Mouse (Mus musculus): ENCODE measurements at regions not wholly inside any gene's neighbourhood (a gene's known extent, or its start where the extent isn't known, plus 50 kb on each side); places are given as distances from the start of the nearest gene placed in this dataset.

GRCm38 (mm10) chr9:93969691-93970284 lies 568.1 kb downstream of the 1190002N15Rik start:
- DNase-seq (ENCODE audit: low spot score in 2 of 2): no peak

GRCm38 (mm10) chr9:93969118-93969517 lies 568.8 kb downstream of the 1190002N15Rik start:
- no peak for DNase-seq (ENCODE audit: low spot score in 2 of 2)

DNA sequence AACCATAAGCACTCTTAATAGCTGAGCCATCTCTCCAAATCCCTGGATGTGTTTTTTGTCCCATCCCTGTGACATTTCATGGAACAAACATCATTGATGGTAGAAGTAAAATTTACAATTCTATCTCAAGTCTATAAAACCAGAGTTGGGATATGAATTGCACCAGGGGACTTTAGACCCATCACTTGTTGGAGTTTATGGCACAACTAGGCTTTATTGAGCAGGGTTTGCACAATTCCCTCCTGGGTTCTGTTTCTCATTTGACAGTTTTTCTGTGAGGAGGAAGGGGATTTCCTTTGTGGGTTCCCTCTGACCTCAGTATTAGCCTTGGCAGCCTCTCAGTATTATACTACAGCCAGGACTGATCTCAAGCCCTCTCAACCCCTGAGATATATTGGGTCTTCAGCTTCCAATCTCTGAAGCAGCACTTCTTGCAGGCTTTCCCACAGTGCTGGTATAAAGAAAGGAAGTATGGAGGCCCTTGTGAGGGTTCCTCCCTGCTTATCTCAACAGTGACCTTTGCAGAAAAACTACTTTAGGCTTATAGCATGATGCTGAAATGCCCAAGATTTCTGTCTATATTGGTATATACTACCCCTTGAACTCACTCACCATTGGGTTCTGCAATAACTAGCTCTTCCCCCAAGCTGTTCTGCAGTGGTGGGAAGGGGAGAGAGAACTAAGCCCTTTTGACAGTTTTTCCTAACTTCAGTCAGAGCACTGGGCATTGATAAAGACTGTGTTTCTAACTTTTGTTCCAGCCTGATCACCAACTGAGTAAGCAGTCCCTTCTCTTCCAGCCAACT lies 582.4 kb downstream of the 1190002N15Rik start:
- no peak for DNase-seq (ENCODE audit: low spot score in 2 of 2)

- DNase-seq (ENCODE audit: low spot score in 2 of 2): no peak
Measured at GRCm38 (mm10) chr9:93948671-93949070, 589.2 kb downstream of the 1190002N15Rik start.

DNA sequence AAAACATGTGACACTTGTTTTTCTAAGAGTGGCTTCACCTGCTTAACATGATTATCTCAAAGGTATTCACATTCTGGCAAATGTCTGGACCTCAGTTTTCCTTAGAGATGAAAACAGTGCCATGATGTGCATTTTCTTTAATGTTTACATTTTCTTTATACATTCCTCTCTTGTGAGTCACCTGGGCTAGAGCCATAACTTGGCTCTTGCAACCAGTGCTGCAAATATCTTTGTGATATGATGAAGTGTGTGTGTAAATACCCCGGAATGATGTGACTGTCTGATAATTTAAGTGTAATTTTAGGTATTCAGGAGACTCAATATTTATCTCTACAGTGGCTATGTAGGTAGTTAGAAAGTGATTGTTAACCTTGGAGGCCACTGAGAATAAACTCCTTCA lies 590.8 kb downstream of the 1190002N15Rik start:
- DNase-seq (ENCODE audit: low spot score in 2 of 2): no peak

DNA sequence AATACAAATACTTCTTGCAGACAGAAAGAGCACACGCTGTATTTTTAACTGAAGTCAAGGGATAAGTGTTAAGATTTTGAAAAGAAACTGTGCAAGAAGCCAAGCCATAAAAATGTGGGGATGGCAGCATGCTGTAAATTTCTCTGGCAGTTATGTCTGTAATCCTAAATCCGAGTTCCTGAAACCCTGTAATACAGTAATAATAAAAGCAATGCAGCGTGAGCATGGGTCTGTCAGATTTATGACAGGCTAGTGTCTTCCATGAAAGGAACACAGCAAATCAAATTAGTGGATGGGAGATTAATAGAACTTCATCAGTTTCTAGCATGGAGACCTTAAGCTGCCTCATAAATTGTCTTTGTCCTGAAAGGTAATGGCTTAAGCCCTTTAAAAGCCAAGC lies 597.7 kb downstream of the 1190002N15Rik start:
- no peak for DNase-seq (ENCODE audit: low spot score in 2 of 2)

DNA sequence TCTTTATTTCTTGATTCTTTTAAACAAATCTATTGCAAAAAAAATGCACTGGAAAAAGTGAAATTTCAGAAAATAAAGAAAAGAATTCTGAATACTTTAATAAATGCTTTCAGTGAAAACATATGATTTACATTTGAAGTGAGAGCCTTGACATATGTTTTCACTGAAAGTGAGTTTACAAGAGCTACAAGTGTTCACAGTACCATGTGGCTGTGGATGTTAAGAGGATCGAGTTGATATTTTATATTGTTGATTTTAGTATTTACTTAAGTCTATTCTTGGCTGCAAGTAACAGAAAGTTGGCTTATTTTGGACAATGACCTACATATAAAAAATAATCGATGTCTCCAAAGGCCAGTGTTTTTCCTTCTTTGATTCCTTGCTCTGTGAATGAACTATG lies 607.2 kb downstream of the 1190002N15Rik start:
- no peak for DNase-seq (ENCODE audit: low spot score in 2 of 2)

GRCm38 (mm10) chr9:93889256-93889655 lies 648.6 kb downstream of the 1190002N15Rik start:
- no peak for DNase-seq (ENCODE audit: low spot score in 2 of 2)

- no peak for DNase-seq (ENCODE audit: low spot score in 2 of 2)
Measured at GRCm38 (mm10) chr9:93880112-93880511, 657.8 kb downstream of the 1190002N15Rik start.

DNA sequence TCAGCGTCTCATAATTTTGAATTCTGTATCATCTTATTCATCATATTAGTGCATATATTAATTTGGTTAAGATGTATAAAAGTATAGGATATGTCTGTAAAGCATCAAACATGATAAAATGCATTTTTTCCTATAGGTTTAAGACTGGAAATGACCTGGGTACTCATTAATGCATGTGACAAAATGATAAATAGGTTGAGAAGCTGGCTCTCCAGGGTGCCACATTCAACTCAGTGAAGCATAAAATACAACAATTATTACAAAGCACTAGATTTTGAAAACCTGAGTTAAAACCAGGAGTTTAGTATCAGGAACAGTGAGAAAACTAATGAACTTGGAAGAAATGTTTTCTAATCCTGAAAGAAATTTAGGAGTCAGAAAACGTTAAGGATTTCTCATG lies 658.3 kb downstream of the 1190002N15Rik start:
- DNase-seq (ENCODE audit: low spot score in 2 of 2): no peak

- DNase-seq (ENCODE audit: low spot score in 2 of 2): no peak
Measured at GRCm38 (mm10) chr9:93870778-93871177, 667.1 kb downstream of the 1190002N15Rik start.

DNA sequence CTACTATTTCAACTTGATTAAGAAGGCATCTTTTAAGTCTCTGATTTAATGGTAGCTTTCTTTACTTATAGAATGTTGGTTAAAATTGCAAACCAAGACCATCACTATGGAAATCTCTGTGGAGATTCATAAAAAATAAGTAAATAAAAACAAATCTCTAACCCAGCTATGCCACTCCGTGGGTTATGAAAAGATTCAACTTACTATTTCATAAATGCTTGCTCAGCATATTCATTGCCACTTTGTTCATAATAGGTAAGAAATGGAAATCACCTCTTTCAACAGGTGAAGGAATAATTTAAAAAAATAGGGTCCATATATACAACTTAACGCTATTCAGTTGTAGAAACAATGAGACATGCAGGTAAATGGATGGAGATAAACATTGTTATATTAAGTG lies 679.9 kb downstream of the 1190002N15Rik start:
- no peak for DNase-seq (ENCODE audit: low spot score in 2 of 2)

- no peak for DNase-seq (ENCODE audit: low spot score in 2 of 2)
Measured at GRCm38 (mm10) chr9:93846411-93846810, 691.5 kb downstream of the 1190002N15Rik start.

GRCm38 (mm10) chr9:93843869-93844268 lies 694.0 kb downstream of the 1190002N15Rik start:
- DNase-seq (ENCODE audit: low spot score in 2 of 2): no peak
